Mouse (Mus musculus): ENCODE results near the gene Tubg1. TPM values are rescaled to one million over a fixed set of nuclear protein-coding genes. Genes with fewer than 3 reads are reported as not detected.
A peak's percentile ranks its signal among the peaks of the same experiment; 100 is the strongest.

Gene Tubg1
- polyA plus RNA-seq, 1 experiment: 19.2 TPM

DNA sequence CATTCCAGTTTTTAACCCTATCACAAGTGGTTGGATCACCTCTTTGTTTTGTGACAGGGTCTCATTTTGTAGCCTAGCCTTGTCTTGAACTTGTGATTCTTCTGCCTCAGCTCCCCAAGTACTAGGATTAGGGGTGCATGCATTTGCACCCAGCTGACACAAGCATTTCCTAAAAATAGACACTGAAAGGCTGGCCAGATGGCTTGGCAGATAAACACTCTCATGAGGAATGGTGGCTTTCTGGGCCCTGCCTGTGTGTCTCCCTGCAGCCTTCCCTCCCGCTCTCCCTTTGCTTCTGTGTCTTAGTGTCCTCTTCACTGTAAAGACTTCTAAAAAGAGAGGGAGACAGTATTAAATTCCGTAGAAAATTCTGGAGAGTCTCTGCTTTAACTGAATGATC is 11.4 kb downstream of the Tubg1 start:
- TF ChIP-seq CTCF (conservative IDR thresholded peaks at IDR 0.05; ENCODE audit: insufficient read depth, insufficient read length, low read depth, low read length) (no peak), POLR2A (IDR thresholded peaks at IDR 0.05; ENCODE audit: low read depth, low read length) (no peak)
- Histone ChIP-seq H3K4me3 (ENCODE audit: insufficient read depth, low read depth, low read length) (no peak overlapping the region), H3K4me1 (ENCODE audit: control insufficient read depth, insufficient read depth, low read length) (no peaks in the 10 kb centered on the region), H3K27me3 (replicated peaks; ENCODE audit: control insufficient read depth, insufficient read depth, low read length) (no peaks in the 10 kb centered on the region), H3K27ac (ENCODE audit: insufficient read depth, low read depth, low read length) (no peak overlapping the region), H3K36me3 (ENCODE audit: control insufficient read depth, insufficient read depth, low read length) (no peaks in the 10 kb centered on the region)
- WGBS: 87% methylated on average over 2 of the region's 2 CpGs
- DNase-seq: no peak

DNA sequence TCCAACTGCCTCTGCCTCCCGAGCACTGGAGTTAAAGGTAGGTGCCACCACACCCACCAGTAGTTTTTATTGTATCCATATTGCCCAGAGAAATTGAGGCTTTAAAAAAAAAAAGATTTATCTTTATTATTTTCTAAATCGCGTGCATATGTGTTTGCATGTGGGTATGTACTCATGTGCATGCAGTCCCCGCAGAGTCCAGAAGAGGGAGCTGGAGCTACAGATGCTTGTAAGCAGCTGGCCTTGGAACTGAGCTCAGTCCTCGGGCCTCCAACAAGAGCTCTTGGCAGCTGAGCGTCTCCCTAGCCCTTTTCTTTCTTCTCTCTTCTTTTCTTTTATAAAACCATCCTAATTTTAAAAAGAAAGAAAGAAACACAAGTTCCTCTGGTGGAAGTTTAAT is 12.0 kb downstream of the Tubg1 start:
- Histone ChIP-seq H3K27me3 (replicated peaks; ENCODE audit: control insufficient read depth, insufficient read depth, low read length) (no peaks in the 10 kb centered on the region), H3K4me3 (ENCODE audit: insufficient read depth, low read depth, low read length) (no peak overlapping the region), H3K36me3 (ENCODE audit: control insufficient read depth, insufficient read depth, low read length) (no peaks in the 10 kb centered on the region), H3K4me1 (ENCODE audit: control insufficient read depth, insufficient read depth, low read length) (no peaks in the 10 kb centered on the region), H3K27ac (ENCODE audit: insufficient read depth, low read depth, low read length) (no peak overlapping the region)
- peak; percentile 42 for DNase-seq
- TF ChIP-seq CTCF (conservative IDR thresholded peaks at IDR 0.05; ENCODE audit: insufficient read depth, insufficient read length, low read depth, low read length): peak; percentile 42
- TF ChIP-seq POLR2A (IDR thresholded peaks at IDR 0.05; ENCODE audit: low read depth, low read length): no peak
- WGBS: 90% methylated on average over 6 of the region's 6 CpGs

DNA sequence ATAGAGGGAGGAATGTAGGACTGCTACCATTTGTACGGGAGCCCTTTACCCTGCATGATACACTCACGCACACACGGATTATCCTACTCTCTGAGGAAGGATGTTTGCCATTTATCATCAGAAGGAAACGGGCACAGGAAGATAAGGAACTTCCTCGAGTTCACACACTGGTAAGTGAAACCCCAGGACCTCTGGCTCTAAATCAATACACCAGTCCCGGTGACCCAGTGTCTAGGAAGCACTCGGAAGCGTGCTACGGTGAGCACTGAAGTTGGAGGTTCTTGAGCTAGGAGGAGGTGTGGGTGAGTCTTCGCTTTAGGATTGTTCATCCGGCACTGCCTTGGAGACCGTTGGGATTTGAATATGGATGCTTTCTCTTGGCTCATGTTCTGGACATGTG is 13.3 kb downstream of the Tubg1 start:
- WGBS: 57% methylated on average over 12 of the region's 12 CpGs
- no peaks in the 10 kb centered on the region for H3K36me3 ChIP-seq (ENCODE audit: control insufficient read depth, insufficient read depth, low read length)
- H3K4me1 ChIP-seq (ENCODE audit: control insufficient read depth, insufficient read depth, low read length): no peaks in the 10 kb centered on the region
- DNase-seq: peak; percentile 72
- H3K27ac ChIP-seq (ENCODE audit: insufficient read depth, low read depth, low read length): no peak overlapping the region
- H3K27me3 ChIP-seq (replicated peaks; ENCODE audit: control insufficient read depth, insufficient read depth, low read length): no peaks in the 10 kb centered on the region
- no peak overlapping the region for H3K4me3 ChIP-seq (ENCODE audit: insufficient read depth, low read depth, low read length)
- TF ChIP-seq POLR2A (IDR thresholded peaks at IDR 0.05; ENCODE audit: low read depth, low read length) (no peak), CTCF (conservative IDR thresholded peaks at IDR 0.05; ENCODE audit: insufficient read depth, insufficient read length, low read depth, low read length) (no peak)

DNA sequence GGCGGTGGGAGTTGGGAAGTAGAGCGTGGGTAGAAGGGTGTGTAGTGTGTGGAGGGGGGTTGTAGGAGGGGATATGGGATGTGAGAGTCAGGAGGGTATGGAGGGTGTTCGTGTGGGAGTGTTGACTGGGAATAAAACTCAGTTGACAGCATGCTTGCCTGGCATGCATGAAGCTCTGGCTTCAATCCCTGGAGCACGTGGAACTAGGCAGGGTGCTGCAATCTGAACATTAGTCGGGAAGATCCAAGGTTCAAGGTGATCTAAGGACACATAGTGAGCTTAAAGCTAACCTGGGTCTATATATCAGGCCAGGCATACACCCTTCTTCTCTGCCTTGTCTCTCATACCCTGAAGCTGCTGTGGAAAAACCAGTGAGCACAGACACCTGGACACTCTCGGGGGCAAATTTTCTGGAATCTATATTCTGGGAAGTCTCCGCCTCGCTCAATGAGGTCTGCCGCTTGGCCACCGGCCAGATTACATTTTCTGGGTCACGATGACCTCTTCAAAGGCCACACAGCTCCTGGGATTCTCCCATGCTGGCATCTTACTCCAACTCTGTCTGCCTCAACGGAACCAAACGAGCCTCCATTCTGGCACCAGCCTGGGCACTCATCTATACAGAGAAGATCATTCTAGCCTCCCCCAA is 14.6 kb downstream of the Tubg1 start:
- Histone ChIP-seq H3K36me3 (ENCODE audit: control insufficient read depth, insufficient read depth, low read length) (no peaks in the 10 kb centered on the region), H3K4me1 (ENCODE audit: control insufficient read depth, insufficient read depth, low read length) (peaks cover 3% of the 10 kb centered on the region; the same call in 1 of the 2 replicates), H3K27ac (ENCODE audit: insufficient read depth, low read depth, low read length) (no peak overlapping the region), H3K27me3 (replicated peaks; ENCODE audit: control insufficient read depth, insufficient read depth, low read length) (no peaks in the 10 kb centered on the region), H3K4me3 (ENCODE audit: insufficient read depth, low read depth, low read length) (no peak overlapping the region)
- WGBS: 54% methylated on average over 13 of the region's 13 CpGs
- peak; percentile 32 for DNase-seq
- TF ChIP-seq CTCF (conservative IDR thresholded peaks at IDR 0.05; ENCODE audit: insufficient read depth, insufficient read length, low read depth, low read length) (no peak), POLR2A (IDR thresholded peaks at IDR 0.05; ENCODE audit: low read depth, low read length) (no peak)

DNA sequence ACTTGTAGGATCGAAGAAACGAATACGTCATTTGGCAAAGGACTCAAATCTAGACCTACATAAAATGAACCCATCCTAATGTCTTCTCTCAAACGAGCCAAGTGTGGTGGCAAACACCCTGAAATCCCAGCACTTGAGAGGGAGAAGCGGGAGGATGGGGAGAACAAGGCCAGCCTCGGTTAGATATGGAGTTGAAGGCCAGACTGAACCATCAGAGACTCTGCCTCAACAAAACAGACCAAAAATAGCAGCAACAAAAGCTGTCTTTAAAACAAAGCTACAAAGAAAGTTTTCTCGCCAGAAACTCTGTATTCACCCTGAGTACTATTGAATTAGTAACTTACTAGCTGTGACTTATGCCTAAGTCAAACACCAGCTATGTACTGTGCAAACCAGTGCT is 17.3 kb downstream of the Tubg1 start:
- peaks cover 6% of the 10 kb centered on the region; the same call in 1 of the 2 replicates for H3K4me1 ChIP-seq (ENCODE audit: control insufficient read depth, insufficient read depth, low read length)
- H3K27me3 ChIP-seq (replicated peaks; ENCODE audit: control insufficient read depth, insufficient read depth, low read length): no peaks in the 10 kb centered on the region
- 87% methylated on average over 7 of the region's 7 CpGs for WGBS
- H3K4me3 ChIP-seq (ENCODE audit: insufficient read depth, low read depth, low read length): no peak overlapping the region
- DNase-seq: no peak
- H3K27ac ChIP-seq (ENCODE audit: insufficient read depth, low read depth, low read length): no peak overlapping the region
- TF ChIP-seq CTCF (conservative IDR thresholded peaks at IDR 0.05; ENCODE audit: insufficient read depth, insufficient read length, low read depth, low read length): no peak
- no peak for TF ChIP-seq POLR2A (IDR thresholded peaks at IDR 0.05; ENCODE audit: low read depth, low read length)
- no peaks in the 10 kb centered on the region for H3K36me3 ChIP-seq (ENCODE audit: control insufficient read depth, insufficient read depth, low read length)

DNA sequence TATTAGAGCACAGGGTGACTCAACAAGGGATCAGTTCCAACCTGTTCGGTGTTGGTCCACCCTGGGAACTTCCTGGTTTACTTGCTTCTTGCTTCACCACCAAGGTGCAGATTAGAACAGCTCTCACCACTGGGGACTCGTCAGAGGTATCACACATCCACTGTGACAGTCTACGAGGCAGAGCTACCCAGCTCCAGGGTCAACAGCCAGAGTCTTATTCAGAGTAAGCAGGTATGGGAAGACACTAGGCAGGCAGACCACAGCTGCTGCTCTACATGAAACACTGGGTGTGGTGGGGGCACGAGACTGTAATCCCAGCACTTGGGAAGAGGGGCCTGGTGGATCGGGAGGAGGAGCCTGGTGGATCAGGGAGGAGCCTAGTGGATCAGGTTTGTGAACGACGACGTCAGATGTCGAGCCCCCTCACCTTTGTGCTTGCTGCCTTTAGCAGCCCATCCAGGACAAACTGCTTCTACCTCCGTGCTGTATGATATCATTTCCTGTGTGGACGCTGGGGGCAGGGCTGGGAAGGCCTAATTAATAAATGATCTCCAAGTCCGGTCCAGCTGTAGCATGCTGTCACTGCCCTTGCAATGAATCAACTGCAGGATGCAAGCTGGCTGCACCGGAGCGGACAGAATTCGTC is 18.9 kb downstream of the Tubg1 start:
- H3K4me1 ChIP-seq (ENCODE audit: control insufficient read depth, insufficient read depth, low read length): peaks cover 6% of the 10 kb centered on the region; the same call in 1 of the 2 replicates
- no peaks in the 10 kb centered on the region for H3K27me3 ChIP-seq (replicated peaks; ENCODE audit: control insufficient read depth, insufficient read depth, low read length)
- no peaks in the 10 kb centered on the region for H3K36me3 ChIP-seq (ENCODE audit: control insufficient read depth, insufficient read depth, low read length)
- peak overlapping the region; percentile 6 for H3K4me3 ChIP-seq (ENCODE audit: insufficient read depth, low read depth, low read length)
- no peak overlapping the region for H3K27ac ChIP-seq (ENCODE audit: insufficient read depth, low read depth, low read length)
- no peak for TF ChIP-seq CTCF (conservative IDR thresholded peaks at IDR 0.05; ENCODE audit: insufficient read depth, insufficient read length, low read depth, low read length)
- TF ChIP-seq POLR2A (IDR thresholded peaks at IDR 0.05; ENCODE audit: low read depth, low read length): no peak
- 13% methylated on average over 15 of the region's 15 CpGs for WGBS
- DNase-seq: peak; percentile 81

DNA sequence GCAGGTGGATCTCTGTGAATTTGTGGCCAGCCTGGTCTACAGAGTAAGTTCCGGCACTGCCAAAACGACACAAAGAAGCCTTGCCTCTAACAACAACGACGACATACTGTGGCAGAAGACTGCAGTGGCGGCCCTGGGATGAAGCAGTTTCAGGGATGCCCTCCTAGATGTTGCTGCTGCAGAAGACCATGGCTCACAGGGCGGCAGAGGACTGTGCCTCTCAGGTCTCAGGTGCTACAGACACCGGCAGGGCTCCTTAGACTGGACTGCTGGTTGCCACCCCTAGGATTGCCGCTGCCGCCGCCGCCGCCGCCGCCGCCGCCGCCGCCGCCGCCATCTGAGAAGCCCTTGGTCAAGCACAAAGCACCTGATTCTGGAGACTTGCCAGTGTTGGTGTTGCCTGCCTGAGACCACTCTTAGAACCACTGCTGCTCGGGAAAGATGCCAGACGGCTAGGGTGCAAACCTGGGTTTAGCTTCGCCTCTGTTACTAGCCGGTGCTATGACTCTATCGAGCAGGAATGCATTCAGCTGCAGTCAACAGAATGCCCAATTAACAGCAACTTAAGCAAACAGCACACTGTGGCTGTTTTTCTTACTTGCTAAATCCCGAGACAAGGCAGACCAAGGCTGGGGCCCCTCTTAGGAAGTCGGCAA is 20.6 kb downstream of the Tubg1 start:
- Histone ChIP-seq H3K4me1 (ENCODE audit: control insufficient read depth, insufficient read depth, low read length) (peaks cover 6% of the 10 kb centered on the region; the same call in 1 of the 2 replicates), H3K27ac (ENCODE audit: insufficient read depth, low read depth, low read length) (no peak overlapping the region), H3K27me3 (replicated peaks; ENCODE audit: control insufficient read depth, insufficient read depth, low read length) (no peaks in the 10 kb centered on the region), H3K4me3 (ENCODE audit: insufficient read depth, low read depth, low read length) (peak overlapping the region; percentile 37), H3K36me3 (ENCODE audit: control insufficient read depth, insufficient read depth, low read length) (no peaks in the 10 kb centered on the region)
- DNase-seq: no peak
- 38% methylated on average over 27 of the region's 27 CpGs for WGBS
- no peak for TF ChIP-seq CTCF (conservative IDR thresholded peaks at IDR 0.05; ENCODE audit: insufficient read depth, insufficient read length, low read depth, low read length)
- TF ChIP-seq POLR2A (IDR thresholded peaks at IDR 0.05; ENCODE audit: low read depth, low read length): no peak
